Mouse (Mus musculus) ES-E14 (cell line): ENCODE data around the gene Mthfd1l.

ENCODE experiments used
- CHD2 ChIP-seq: IDR thresholded peaks from 2 replicates; pipeline ENCODE4 v1.6.1; 2014; ENCODE audit warnings: mild to moderate bottlenecking, low read depth, low read length, inconsistent platforms
- MAFK ChIP-seq: IDR thresholded peaks from 2 replicates; pipeline ENCODE4 v1.6.1; 2014; ENCODE audit warnings: mild to moderate bottlenecking, low read depth, low read length, inconsistent platforms; ENCODE audit not compliant: insufficient read depth
- ZC3H11A ChIP-seq: IDR thresholded peaks from 2 replicates; pipeline ENCODE4 v1.6.1; 2012; ENCODE audit warnings: low read depth, mild to moderate bottlenecking, inconsistent platforms, low read length, borderline replicate concordance
- ZNF384 ChIP-seq: IDR thresholded peaks from 2 replicates; pipeline ENCODE4 v1.6.1; 2012; ENCODE audit warnings: low read depth, low read length, inconsistent platforms

DNA sequence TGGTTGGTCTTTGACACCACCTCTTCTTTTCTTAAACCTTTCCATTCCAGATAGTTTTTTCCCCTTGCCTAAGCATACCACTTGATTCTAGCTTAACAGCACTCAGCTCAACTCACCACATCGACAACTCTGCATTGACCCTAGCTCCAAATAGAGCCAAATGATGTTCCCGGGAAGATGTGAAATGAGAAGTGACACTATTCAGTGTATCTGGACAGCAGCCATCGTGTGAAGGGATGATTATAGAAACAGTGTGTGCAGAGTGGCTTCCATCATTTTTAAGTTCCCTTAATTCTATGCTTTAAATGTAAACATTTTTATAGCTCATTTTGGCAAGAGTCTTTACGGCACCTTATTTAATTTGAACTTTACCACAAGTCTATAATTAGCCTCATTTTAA lies 204.4 kb downstream of the Mthfd1l start:
- no peak for TF ChIP-seq ZNF384
- no peak for TF ChIP-seq CHD2
- no peak for TF ChIP-seq MAFK
- no peak for TF ChIP-seq ZC3H11A
